Mouse (Mus musculus) spleen, adult 18-20 months (tissue): ENCODE results near the gene Hs3st3a1.

Experiments used
- DNase-seq, 2 experiments: peaks; one replicate each; pipeline ENCODE4 v3.0.0; 2022; ENCODE audit warnings: mixed read lengths in 2 of 2

The Hs3st3a1 gene

GRCm38 (mm10) chr11:64559388-64559787 lies 124.3 kb downstream of the Hs3st3a1 start:
- no peak for DNase-seq

- no peak for DNase-seq
Measured at GRCm38 (mm10) chr11:64560471-64560870, 125.3 kb downstream of the Hs3st3a1 start.

GRCm38 (mm10) chr11:64562771-64563170 lies 127.6 kb downstream of the Hs3st3a1 start:
- DNase-seq = no peak
